Mouse (Mus musculus) spleen, adult 2 months (tissue): ENCODE measurements at regions not wholly inside any gene's neighbourhood (a gene's known extent, or its start where the extent isn't known, plus 50 kb on each side); places are given as distances from the start of the nearest gene placed in this dataset.

Source experiments
- CTCF ChIP-seq: fragments of 200-500 bp; IDR thresholded peaks from 2 replicates; pipeline ENCODE4 v1.5.1; 2011; ENCODE audit warnings: mild to moderate bottlenecking, inconsistent platforms; ENCODE audit not compliant: insufficient read depth, insufficient read length, insufficient replicate concordance; ENCODE audit errors: extremely low read depth
- POLR2A ChIP-seq: fragments of 200-500 bp; IDR thresholded peaks from 2 replicates; pipeline ENCODE4 v1.6.1; 2011; ENCODE audit warnings: low read depth, low read length, inconsistent platforms

GRCm38 (mm10) chr10:117463636-117464035 lies 83.8 kb upstream of the Cpsf6 start:
- TF ChIP-seq POLR2A = no peak
- no peak for TF ChIP-seq CTCF
